Mouse (Mus musculus): Measurements from ENCODE around the gene Tctn1.

The Tctn1 gene

GRCm38 (mm10) chr5:122285767-122286150, 21.5 kb upstream of the Tctn1 start:
- in situ Hi-C loops (cut with MboI, MseI): no loop called here

GRCm38 (mm10) chr5:122285029-122285766, 20.9 kb upstream of the Tctn1 start:
- in situ Hi-C loops (cut with MboI, MseI): no loop called here

- in situ Hi-C loops (cut with MboI, MseI): no loop called here
Observed at GRCm38 (mm10) chr5:122284183-122285028, 20.1 kb upstream of the Tctn1 start, which contains the start of gene Pptc7. TSS of gene Pptc7 (plus strand) at chr5:122284365.

- in situ Hi-C loops (cut with MboI, MseI): no loop called here
Observed at GRCm38 (mm10) chr5:122283828-122284182, 19.5 kb upstream of the Tctn1 start.

- in situ Hi-C loops (cut with MboI, MseI): no loop called here
Observed at GRCm38 (mm10) chr5:122280827-122281462, 16.7 kb upstream of the Tctn1 start.

GRCm38 (mm10) chr5:122280422-122280826, 16.2 kb upstream of the Tctn1 start:
- in situ Hi-C loops (cut with MboI, MseI): no loop called here

- in situ Hi-C loops (cut with MboI, MseI): no loop called here
Observed at GRCm38 (mm10) chr5:122279799-122280421, 15.7 kb upstream of the Tctn1 start.

GRCm38 (mm10) chr5:122278946-122279345, 14.7 kb upstream of the Tctn1 start:
- in situ Hi-C loops (cut with MboI, MseI): no loop called here

GRCm38 (mm10) chr5:122274785-122275184, 10.5 kb upstream of the Tctn1 start:
- in situ Hi-C loops (cut with MboI, MseI): no loop called here

GRCm38 (mm10) chr5:122272821-122273220, 8.6 kb upstream of the Tctn1 start:
- in situ Hi-C loops (cut with MboI, MseI): no loop called here

GRCm38 (mm10) chr5:122268858-122269604, 4.8 kb upstream of the Tctn1 start:
- in situ Hi-C loops (cut with MboI, MseI): loop anchor here (5.0 kb wide), 2 partner anchors 48 to 83 kb away; partner anchors contain the start of genes Rad9b and Vps29

GRCm38 (mm10) chr5:122267899-122268298, 3.6 kb upstream of the Tctn1 start:
- in situ Hi-C loops (cut with MboI, MseI): loop anchor here (5.0 kb wide), 2 partner anchors 49 to 84 kb away; partner anchors contain the start of genes Rad9b and Vps29

GRCm38 (mm10) chr5:122267136-122267535, 2.9 kb upstream of the Tctn1 start:
- in situ Hi-C loops (cut with MboI, MseI): loop anchor here (5.0 kb wide), 2 partner anchors 50 to 85 kb away; partner anchors contain the start of genes Rad9b and Vps29

- in situ Hi-C loops (cut with MboI, MseI): loop anchor here (5.0 kb wide), 2 partner anchors 51 to 86 kb away; partner anchors contain the start of genes Rad9b and Vps29
Observed at GRCm38 (mm10) chr5:122265942-122266341, 1.7 kb upstream of the Tctn1 start.

- in situ Hi-C loops (cut with MboI, MseI): loop anchor here (5.0 kb wide), 2 partner anchors 52 to 87 kb away; partner anchors contain the start of genes Rad9b and Vps29
Observed at GRCm38 (mm10) chr5:122265187-122265586, 927 bp upstream of the Tctn1 start.

- in situ Hi-C loops (cut with MboI, MseI): no loop called here
Observed at GRCm38 (mm10) chr5:122262104-122262503, 2.2 kb downstream of the Tctn1 start.

- in situ Hi-C loops (cut with MboI, MseI): loop anchor here (5.0 kb wide), 1 partner anchor 76 kb away; no protein-coding TSS in a partner anchor
Observed at GRCm38 (mm10) chr5:122258027-122258741, 6.1 kb downstream of the Tctn1 start.

- in situ Hi-C loops (cut with MboI, MseI): no loop called here
Observed at GRCm38 (mm10) chr5:122251895-122252606, 12.2 kb downstream of the Tctn1 start.

- in situ Hi-C loops (cut with MboI, MseI): no loop called here
Observed at GRCm38 (mm10) chr5:122249281-122249680, 15.0 kb downstream of the Tctn1 start.

Measured in T-helper 1 cell (primary cell).